Mouse (Mus musculus) T-helper 17 cell (primary cell): ENCODE data around the gene Ank3.

Source experiments
- in situ Hi-C, 2 experiments: fragments of 300-600 bp; cut with MboI, MseI; formaldehyde crosslinking; loops; 1 replicate in 1 of 2; 2 replicates in 1 of 2; pipeline ENCODE4 v1.15.1; 2025; ENCODE audit warnings: high pct_unique_total_duplicates in 2 of 2

Gene Ank3

DNA sequence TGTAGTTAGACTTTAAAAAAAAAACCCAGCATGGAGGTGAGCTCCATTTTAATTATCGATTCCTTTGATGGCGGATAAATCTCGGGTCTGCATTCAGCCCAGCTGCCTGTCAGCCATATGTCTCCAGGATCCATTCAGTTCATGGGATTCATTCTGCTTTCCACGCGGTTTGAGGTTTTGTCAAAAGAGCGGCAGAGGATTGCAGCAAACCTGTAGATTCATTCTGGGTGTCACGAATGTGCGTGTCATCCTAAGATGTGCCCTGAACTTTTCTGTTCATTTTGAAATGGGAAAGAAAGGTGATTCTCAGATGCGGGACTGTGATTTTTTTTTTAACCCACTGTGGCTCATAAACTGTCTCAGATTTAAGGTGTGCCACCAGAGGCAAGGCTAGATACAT lies 136.1 kb downstream of the Ank3 start:
- in situ Hi-C loops: no loop called here

GRCm38 (mm10) chr10:69535123-69535930 lies 136.8 kb downstream of the Ank3 start:
- in situ Hi-C loops: no loop called here

GRCm38 (mm10) chr10:69535931-69536200 lies 137.3 kb downstream of the Ank3 start:
- in situ Hi-C loops: no loop called here

- in situ Hi-C loops: no loop called here
Measured at GRCm38 (mm10) chr10:69536372-69537075, 138.0 kb downstream of the Ank3 start.

DNA sequence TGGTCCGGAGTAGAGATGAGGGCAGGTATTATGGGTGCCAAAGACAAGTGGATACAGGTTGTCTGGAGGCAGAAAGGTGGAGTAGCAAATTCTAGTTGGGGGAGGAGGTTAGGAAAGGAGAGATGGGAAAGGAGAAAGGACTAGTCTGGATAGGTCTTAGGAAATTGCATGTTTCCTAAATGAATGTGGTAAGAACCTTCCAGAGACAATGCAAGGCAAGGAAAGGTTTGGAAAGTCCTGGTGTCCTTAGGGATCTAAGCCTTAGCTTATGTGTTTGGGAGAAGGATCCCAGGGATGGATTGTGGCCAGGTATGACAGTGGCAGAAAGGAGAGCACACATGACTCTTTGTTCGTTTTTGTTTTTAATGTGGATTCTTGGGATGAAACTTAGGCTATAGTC lies 139.7 kb downstream of the Ank3 start:
- in situ Hi-C loops: no loop called here

DNA sequence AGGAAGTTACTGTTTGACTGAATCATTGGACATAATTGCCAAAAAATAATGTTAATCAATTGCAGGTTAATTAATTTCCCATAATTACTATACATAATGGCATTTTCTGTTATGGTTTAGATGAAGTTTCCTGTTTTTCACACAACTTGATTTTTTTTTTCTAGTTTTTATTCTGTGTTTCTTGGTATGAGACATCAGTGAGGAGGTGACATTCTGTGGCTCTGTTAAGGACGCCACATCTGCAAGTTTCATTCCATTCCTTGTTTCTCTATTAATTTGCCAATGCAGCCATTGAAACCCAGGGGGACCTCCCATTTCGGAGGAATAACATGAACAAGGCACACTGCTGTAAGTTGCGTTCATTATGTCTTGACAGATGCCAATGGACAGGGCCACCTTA lies 143.9 kb downstream of the Ank3 start:
- in situ Hi-C loops: no loop called here

DNA sequence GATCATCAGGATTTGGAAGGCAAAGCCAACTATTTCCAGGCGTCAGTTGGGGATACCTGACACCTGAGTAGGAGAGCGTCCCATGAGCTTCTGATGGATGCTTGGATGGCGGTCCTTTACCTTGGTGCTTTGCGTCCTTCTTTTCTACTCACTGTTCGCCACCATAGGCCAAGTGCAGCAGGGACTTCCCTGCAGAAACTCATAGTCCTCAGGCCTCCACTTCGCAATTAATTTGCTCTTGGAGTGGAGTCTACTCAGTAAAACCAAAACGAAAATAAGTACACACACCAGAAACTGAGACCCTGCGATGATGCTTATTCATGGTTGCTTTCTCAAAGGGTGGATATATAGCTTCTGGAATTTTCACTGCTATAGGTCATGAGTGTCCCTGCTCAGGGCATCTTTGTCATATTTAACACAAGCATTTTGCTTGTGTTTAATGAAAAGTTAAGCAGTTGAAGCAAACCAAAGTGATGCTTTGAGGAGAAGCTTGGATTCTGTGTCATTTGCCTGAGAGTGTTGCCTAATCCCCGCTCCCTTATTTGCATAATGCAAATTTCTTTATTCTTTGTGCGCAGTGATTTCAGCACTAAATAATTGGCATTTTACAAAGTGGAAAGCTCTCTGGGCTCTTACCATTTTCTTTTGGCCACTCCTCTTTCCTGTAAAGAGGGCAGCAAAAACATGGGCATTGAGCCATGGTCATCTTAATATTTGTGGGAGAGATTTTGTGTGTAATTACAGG lies 145.5 kb downstream of the Ank3 start:
- in situ Hi-C loops: no loop called here

- in situ Hi-C loops: no loop called here
Measured at GRCm38 (mm10) chr10:69544653-69545052, 146.1 kb downstream of the Ank3 start.

- in situ Hi-C loops: no loop called here
Measured at GRCm38 (mm10) chr10:69545936-69546335, 147.4 kb downstream of the Ank3 start.

- in situ Hi-C loops: no loop called here
Measured at GRCm38 (mm10) chr10:69546643-69547042, 148.1 kb downstream of the Ank3 start.

DNA sequence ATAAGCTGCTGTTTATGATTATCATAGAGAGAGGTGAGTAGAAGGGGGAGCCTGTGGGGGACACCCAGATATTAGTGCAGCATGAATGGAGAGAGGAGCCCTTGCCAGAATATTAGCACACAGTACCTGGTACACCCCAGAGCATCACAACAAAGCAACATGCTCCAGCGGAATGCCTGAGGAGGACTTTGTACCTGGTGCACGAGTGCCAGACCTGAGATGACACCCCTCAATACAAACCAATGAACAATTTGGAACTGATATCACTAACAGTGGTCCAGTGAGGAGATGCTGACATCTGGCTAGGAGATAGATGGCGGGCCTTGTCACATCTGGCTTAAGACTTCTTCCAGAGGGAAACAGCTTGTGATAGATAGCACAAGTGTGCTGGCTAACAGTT lies 150.2 kb downstream of the Ank3 start:
- in situ Hi-C loops: no loop called here

- in situ Hi-C loops: no loop called here
Measured at GRCm38 (mm10) chr10:69549221-69549620, 150.6 kb downstream of the Ank3 start.

DNA sequence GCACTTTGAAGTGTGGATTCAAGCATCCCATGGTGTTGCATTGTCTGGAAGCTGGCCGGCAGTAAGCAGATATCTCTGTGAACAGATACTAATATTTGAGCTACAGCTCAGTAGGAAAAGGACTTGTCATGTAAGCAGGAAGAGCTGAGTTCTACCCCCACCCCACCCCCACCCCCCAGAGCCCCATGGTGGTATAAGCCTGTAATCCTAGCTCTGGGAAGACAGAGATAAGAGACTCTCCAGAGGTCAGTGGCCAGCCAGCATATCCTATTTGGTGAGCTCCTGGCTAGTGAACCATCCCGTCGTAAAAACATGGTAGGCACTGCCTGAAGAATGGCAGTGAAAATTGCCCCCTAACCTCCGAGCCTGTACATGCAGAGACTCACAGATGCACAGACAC lies 152.3 kb downstream of the Ank3 start:
- in situ Hi-C loops: loop anchor here in 1 of 2 experiments (25.0 kb wide), 1 partner anchor 1889 kb away; no protein-coding TSS in a partner anchor

DNA sequence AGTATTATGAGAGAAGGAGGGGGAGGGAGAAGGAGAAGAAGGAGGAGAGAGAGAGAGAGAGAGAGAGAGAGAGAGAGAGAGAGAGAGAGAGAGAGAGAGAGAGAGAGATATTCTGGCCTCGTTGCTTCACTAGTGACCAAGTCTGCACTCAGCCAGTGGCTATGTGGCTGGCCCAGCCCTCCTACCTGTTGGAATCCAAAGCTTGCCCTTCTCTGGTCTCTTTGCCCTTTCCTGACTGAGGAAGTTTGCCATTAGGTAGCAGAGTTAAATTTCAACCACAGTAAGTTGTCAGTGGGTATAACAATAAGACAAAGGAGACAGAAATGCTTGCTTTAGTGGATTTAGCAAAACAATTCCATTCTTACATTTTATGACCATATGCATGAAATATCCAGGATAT lies 154.5 kb downstream of the Ank3 start:
- in situ Hi-C loops: loop anchor here in 1 of 2 experiments (25.0 kb wide), 1 partner anchor 1891 kb away; no protein-coding TSS in a partner anchor

GRCm38 (mm10) chr10:69555592-69555991 lies 157.0 kb downstream of the Ank3 start:
- in situ Hi-C loops: loop anchor here in 1 of 2 experiments (25.0 kb wide), 1 partner anchor 1893 kb away; no protein-coding TSS in a partner anchor

DNA sequence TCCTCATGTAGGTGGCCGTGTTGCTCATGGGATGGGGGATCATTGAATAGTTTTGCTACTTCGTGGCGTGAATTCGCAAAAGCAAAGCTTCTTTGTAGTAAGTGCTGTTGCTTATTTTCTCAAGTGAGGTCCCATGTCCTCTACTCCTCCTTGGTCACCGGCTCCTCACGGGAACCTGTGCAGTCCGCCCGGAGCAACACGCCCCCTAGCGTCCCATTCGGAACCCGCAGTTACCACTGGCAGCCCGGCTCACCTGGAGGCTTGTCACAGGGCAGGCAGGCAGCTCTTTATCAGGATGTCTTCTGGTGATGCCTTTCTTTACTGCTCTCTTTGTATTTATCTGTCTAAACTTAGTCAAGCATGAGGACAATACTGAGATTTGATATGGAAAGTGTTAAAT lies 157.7 kb downstream of the Ank3 start:
- in situ Hi-C loops: loop anchor here in 1 of 2 experiments (25.0 kb wide), 1 partner anchor 1894 kb away; no protein-coding TSS in a partner anchor

DNA sequence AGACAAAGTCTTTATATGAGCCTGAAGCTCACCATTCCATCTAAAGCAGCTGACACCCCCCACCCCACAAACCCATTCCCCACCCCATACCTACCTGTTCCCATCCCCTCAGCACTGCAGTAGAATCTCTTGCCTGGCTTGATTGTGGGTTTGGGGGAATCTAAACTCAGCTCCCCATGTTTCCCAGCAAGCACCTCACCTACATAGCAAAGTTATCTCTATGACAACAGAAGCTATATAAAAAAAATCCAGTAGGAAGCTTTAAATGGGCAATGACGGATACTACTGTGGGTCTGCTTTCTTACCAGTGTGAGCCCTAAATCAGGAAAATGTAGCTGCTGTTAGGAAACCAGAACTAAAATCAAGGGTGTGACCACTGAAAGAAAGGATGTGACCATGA lies 161.7 kb downstream of the Ank3 start:
- in situ Hi-C loops: loop anchor here in 1 of 2 experiments (25.0 kb wide), 1 partner anchor 1898 kb away; no protein-coding TSS in a partner anchor

DNA sequence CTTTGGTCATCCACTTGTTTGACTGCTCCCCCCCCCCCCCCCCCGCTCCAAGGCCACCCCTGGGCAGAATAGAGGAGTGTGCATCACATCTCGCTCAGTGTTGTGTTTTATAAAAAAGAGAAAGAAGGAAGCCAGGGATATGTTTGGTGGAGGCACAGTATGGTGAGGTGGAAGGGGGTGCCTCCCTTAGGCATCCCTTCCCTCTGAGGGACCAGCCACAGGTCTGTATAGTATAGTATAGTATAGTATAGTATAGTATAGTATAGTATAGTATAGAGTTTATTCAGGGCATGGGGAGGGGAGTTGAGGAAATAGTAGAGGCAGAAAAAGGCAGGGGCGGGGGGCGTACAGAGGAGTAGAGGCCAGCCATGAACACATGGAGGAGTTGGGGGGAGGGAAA lies 164.4 kb downstream of the Ank3 start:
- in situ Hi-C loops: loop anchor here in 1 of 2 experiments (25.0 kb wide), 1 partner anchor 1901 kb away; no protein-coding TSS in a partner anchor

DNA sequence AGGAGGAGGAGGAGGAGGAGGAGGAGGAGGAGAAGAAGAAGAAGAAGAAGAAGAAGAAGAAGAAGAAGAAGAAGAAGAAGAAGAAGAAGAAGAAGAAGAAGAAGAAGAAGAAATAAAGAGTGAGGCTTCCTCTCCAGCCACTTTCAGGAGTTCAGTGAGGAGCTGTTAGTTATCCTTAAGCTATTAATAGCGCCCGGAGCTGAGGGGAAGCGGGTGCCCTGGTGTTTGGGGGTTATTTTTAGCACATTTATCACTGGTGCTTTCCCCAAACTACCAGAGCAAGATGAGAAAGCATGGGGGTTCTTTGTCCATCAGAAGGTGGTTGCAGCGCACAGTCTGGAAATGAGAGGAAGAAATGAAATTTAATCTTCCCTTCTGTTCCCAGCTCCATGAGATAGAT lies 166.5 kb downstream of the Ank3 start:
- in situ Hi-C loops: loop anchor here in 1 of 2 experiments (25.0 kb wide), 1 partner anchor 1903 kb away; no protein-coding TSS in a partner anchor

DNA sequence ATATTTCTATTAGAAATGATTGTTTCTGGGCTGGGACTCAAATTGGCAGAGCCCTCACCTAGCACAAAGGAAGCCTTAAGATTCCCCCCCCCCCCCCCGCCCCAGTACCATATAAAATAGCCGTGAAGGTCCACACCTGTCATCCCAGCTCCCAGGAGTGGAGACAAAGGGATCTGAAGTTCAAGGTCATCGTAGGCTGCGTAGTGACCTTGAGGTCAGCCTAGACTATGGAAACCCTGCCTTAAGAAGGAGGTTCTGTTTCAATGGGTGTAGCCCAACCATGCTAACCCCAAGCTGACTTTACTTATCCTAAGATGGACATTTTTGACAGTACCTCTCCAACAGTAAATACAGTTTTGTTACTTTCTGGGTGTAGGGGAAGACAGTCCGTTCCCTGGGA lies 170.4 kb downstream of the Ank3 start:
- in situ Hi-C loops: loop anchor here in 1 of 2 experiments (25.0 kb wide), 1 partner anchor 1907 kb away; no protein-coding TSS in a partner anchor

- in situ Hi-C loops: loop anchor here in 1 of 2 experiments (25.0 kb wide), 1 partner anchor 1907 kb away; no protein-coding TSS in a partner anchor
Measured at GRCm38 (mm10) chr10:69569740-69570139, 171.2 kb downstream of the Ank3 start.
